Mouse (Mus musculus) MEL (cell line): ENCODE measurements around the gene Hdac1. TPM values are rescaled to one million over a fixed set of nuclear protein-coding genes. Genes with fewer than 3 reads are reported as not detected.
A peak's percentile ranks its signal among the peaks of the same experiment; 100 is the strongest.

Experiments used
- DNase-seq: peaks from one replicate; pipeline ENCODE4 v3.0.0; 2011; ENCODE audit warnings: low read depth, low spot score
- H3K27ac ChIP-seq: 2 replicates; pipeline ENCODE4 v1.5.1; 2012; ENCODE audit warnings: low read depth, mild to moderate bottlenecking, control low read depth, low read length, moderate library complexity; ENCODE audit not compliant: control insufficient read depth
- H3K27me3 ChIP-seq, 2 experiments: fragments of 150-350 bp in 1 of 2; sonication (generic) in 1 of 2; 2 replicates each; pipeline ENCODE4 v1.6.1; 2012; ENCODE audit warnings: low read length in 2 of 2, mild to moderate bottlenecking in 2 of 2, improper control_type of control experiment in 1 of 2, moderate library complexity in 1 of 2; ENCODE audit not compliant: insufficient read depth in 2 of 2, control insufficient read depth in 1 of 2
- H3K36me3 ChIP-seq, 2 experiments: 2 replicates each; pipeline ENCODE4 v1.6.1; 2012 to 2014; ENCODE audit warnings: low read length in 2 of 2, improper control_type of control experiment in 1 of 2, inconsistent platforms in 1 of 2, mild to moderate bottlenecking in 1 of 2; ENCODE audit not compliant: insufficient read depth in 2 of 2, control insufficient read depth in 1 of 2
- H3K4me1 ChIP-seq, 2 experiments: fragments of 150-350 bp in 1 of 2; sonication (generic) in 1 of 2; 2 replicates each; pipeline ENCODE4 v1.6.1; 2012; ENCODE audit warnings: low read length in 2 of 2, improper control_type of control experiment in 1 of 2, mild to moderate bottlenecking in 1 of 2; ENCODE audit not compliant: insufficient read depth in 2 of 2, control insufficient read depth in 1 of 2
- H3K4me3 ChIP-seq, 2 experiments: fragments of 150-350 bp in 1 of 2; sonication (generic) in 1 of 2; 2 replicates each; pipeline ENCODE4 v1.5.1; 2012; ENCODE audit warnings: low read depth in 2 of 2, low read length in 2 of 2, mild to moderate bottlenecking in 2 of 2, moderate library complexity in 2 of 2, control low read depth in 1 of 2, improper control_type of control experiment in 1 of 2; ENCODE audit not compliant: control insufficient read depth in 1 of 2, insufficient read depth in 1 of 2
- H3K79me2 ChIP-seq: 2 replicates; pipeline ENCODE4 v1.6.1; 2012; ENCODE audit warnings: mild to moderate bottlenecking, low read length, moderate library complexity; ENCODE audit not compliant: control insufficient read depth, poor library complexity, insufficient read depth
- H3K9ac ChIP-seq: 2 replicates; pipeline ENCODE4 v1.6.1; 2012; ENCODE audit warnings: low read depth, mild to moderate bottlenecking, control low read depth, low read length, moderate library complexity; ENCODE audit not compliant: control insufficient read depth, poor library complexity, severe bottlenecking
- H3K9me3 ChIP-seq: fragments of 150-350 bp; sonication (generic); replicated peaks from 2 replicates; pipeline ENCODE4 v1.6.1; 2012; ENCODE audit warnings: mild to moderate bottlenecking, low read length, improper control_type of control experiment, moderate library complexity; ENCODE audit not compliant: insufficient read depth
- BHLHE40 ChIP-seq: IDR thresholded peaks from 2 replicates; pipeline ENCODE4 v1.6.1; 2012; ENCODE audit warnings: low read depth, mild to moderate bottlenecking, inconsistent platforms, low read length, improper control_type of control experiment, borderline replicate concordance
- CHD1 ChIP-seq: IDR thresholded peaks from 2 replicates; pipeline ENCODE4 v1.6.1; 2012; ENCODE audit warnings: low read depth, mild to moderate bottlenecking, inconsistent platforms, low read length, improper control_type of control experiment
- CHD2 ChIP-seq: IDR thresholded peaks from 2 replicates; pipeline ENCODE4 v1.6.1; 2011; ENCODE audit warnings: low read length, improper control_type of control experiment
- CTCF ChIP-seq, 3 experiments: IDR thresholded peaks in 2 of 3; conservative IDR thresholded peaks in 1 of 3; 2 replicates each; pipeline ENCODE4 v1.5.1; 2011 to 2012; ENCODE audit warnings: low read length in 3 of 3, low read depth in 2 of 3, mild to moderate bottlenecking in 2 of 3, improper control_type of control experiment in 1 of 3, inconsistent platforms in 1 of 3, mixed read lengths in 1 of 3, moderate library complexity in 1 of 3; ENCODE audit not compliant: control insufficient read depth in 1 of 3, insufficient read depth in 1 of 3, poor library complexity in 1 of 3, severe bottlenecking in 1 of 3
- E2F4 ChIP-seq: IDR thresholded peaks from 2 replicates; pipeline ENCODE4 v1.6.1; 2011; ENCODE audit warnings: low read depth, low read length, improper control_type of control experiment, borderline replicate concordance
- EP300 ChIP-seq, 2 experiments: IDR thresholded peaks; 2 replicates each; pipeline ENCODE4 v1.6.1; 2011; ENCODE audit warnings: improper control_type of control experiment in 2 of 2, low read length in 2 of 2, low read depth in 1 of 2, mild to moderate bottlenecking in 1 of 2
- GABPA ChIP-seq: IDR thresholded peaks from 2 replicates; pipeline ENCODE4 v1.6.1; 2012; ENCODE audit warnings: low read depth, mild to moderate bottlenecking, inconsistent platforms, low read length, improper control_type of control experiment, moderate library complexity
- GATA1 ChIP-seq: IDR thresholded peaks from 2 replicates; pipeline ENCODE4 v1.6.1; 2011; ENCODE audit warnings: low read depth, low read length, improper control_type of control experiment
- HCFC1 ChIP-seq: IDR thresholded peaks from 2 replicates; pipeline ENCODE4 v1.6.1; 2012; ENCODE audit warnings: low read depth, mild to moderate bottlenecking, inconsistent platforms, low read length, improper control_type of control experiment, moderate library complexity
- KAT2A ChIP-seq: conservative IDR thresholded peaks from 2 replicates; pipeline ENCODE4 v1.6.1; 2012; ENCODE audit warnings: low read depth, low read length, improper control_type of control experiment, inconsistent platforms
- MAX ChIP-seq: IDR thresholded peaks from 2 replicates; pipeline ENCODE4 v1.6.1; 2011; ENCODE audit warnings: low read length, improper control_type of control experiment
- MAZ ChIP-seq: IDR thresholded peaks from 2 replicates; pipeline ENCODE4 v1.6.1; 2012; ENCODE audit warnings: low read depth, mild to moderate bottlenecking, inconsistent platforms, low read length, improper control_type of control experiment
- MXI1 ChIP-seq: IDR thresholded peaks from 2 replicates; pipeline ENCODE4 v1.6.1; 2011; ENCODE audit warnings: mild to moderate bottlenecking, low read depth, low read length, improper control_type of control experiment
- MYC ChIP-seq: IDR thresholded peaks from 2 replicates; pipeline ENCODE4 v1.6.1; 2011; ENCODE audit warnings: low read depth, mild to moderate bottlenecking, low read length, improper control_type of control experiment, moderate library complexity
- POLR2AphosphoS5 ChIP-seq: IDR thresholded peaks from 2 replicates; pipeline ENCODE4 v1.6.1; 2012; ENCODE audit warnings: low read depth, borderline replicate concordance, mild to moderate bottlenecking, inconsistent platforms, low read length, moderate library complexity, mixed read lengths
- RAD21 ChIP-seq: IDR thresholded peaks from 2 replicates; pipeline ENCODE4 v1.6.1; 2011; ENCODE audit warnings: mild to moderate bottlenecking, low read depth, low read length, improper control_type of control experiment
- RCOR1 ChIP-seq: IDR thresholded peaks from 2 replicates; pipeline ENCODE4 v1.6.1; 2012; ENCODE audit warnings: low read depth, mild to moderate bottlenecking, inconsistent platforms, low read length, improper control_type of control experiment
- SIN3A ChIP-seq: IDR thresholded peaks from 2 replicates; pipeline ENCODE4 v1.6.1; 2012; ENCODE audit warnings: low read length, improper control_type of control experiment, inconsistent platforms
- SMC3 ChIP-seq: IDR thresholded peaks from 2 replicates; pipeline ENCODE4 v1.6.1; 2011; ENCODE audit warnings: low read depth, low read length, improper control_type of control experiment
- TAL1 ChIP-seq: IDR thresholded peaks from 2 replicates; pipeline ENCODE4 v1.6.1; 2012; ENCODE audit warnings: mild to moderate bottlenecking, inconsistent platforms, low read length, moderate library complexity, mixed read lengths
- UBTF ChIP-seq: IDR thresholded peaks from 2 replicates; pipeline ENCODE4 v1.6.1; 2012; ENCODE audit warnings: low read depth, mild to moderate bottlenecking, inconsistent platforms, low read length, improper control_type of control experiment, moderate library complexity, borderline replicate concordance; ENCODE audit not compliant: insufficient read depth
- USF2 ChIP-seq, 2 experiments: IDR thresholded peaks; 2 replicates each; pipeline ENCODE4 v1.6.1; 2011 to 2012; ENCODE audit warnings: improper control_type of control experiment in 2 of 2, low read length in 2 of 2, borderline replicate concordance in 1 of 2, inconsistent platforms in 1 of 2, low read depth in 1 of 2, mild to moderate bottlenecking in 1 of 2; ENCODE audit not compliant: insufficient read depth in 1 of 2
- ZC3H11A ChIP-seq: IDR thresholded peaks from 2 replicates; pipeline ENCODE4 v1.6.1; 2012; ENCODE audit warnings: low read depth, mild to moderate bottlenecking, inconsistent platforms, low read length, improper control_type of control experiment
- polyA plus RNA-seq, 2 experiments: library from polyadenylated mRNA; stranded (reverse) in 1 of 2; unstranded in 1 of 2; fragments of >175 nt in 1 of 2; fragments of >200 nt in 1 of 2; gene quantifications; 2 replicates each; pipeline versions ENCODE4 v1.2.1 to v1.2.4; 2012; ENCODE audit warnings: low replicate concordance in 2 of 2, low read depth in 1 of 2; ENCODE audit not compliant: insufficient read length in 2 of 2, insufficient read depth in 1 of 2, missing spikeins in 1 of 2
- total RNA-seq: library from RNA; depleted of rRNA; stranded (reverse); fragments of 300-350 nt; gene quantifications from 2 replicates; pipeline ENCODE4 v1.2.3, GENCODE M21; 2012

Gene Hdac1
- total and polyA plus RNA-seq, 3 experiments = 38.9 to 185 (median 108) TPM

- 0 out of 4 replicates have a peak, but pooled peaks cover 0 to 6% of the 10 kb centered on the region in 2 experiments for H3K4me1 ChIP-seq
- no peak overlapping the region for H3K27ac ChIP-seq
- H3K4me3 ChIP-seq = 0 out of 4 replicates have a peak overlapping the region, but pooled peaks of 1 of the 2 experiments have one; percentile 64
- H3K79me2 ChIP-seq = no peaks in the 10 kb centered on the region; the same call in 1 of the 2 replicates
- no peaks in the 10 kb centered on the region for H3K36me3 ChIP-seq
- no peak for TF ChIP-seq GATA1
- TF ChIP-seq RCOR1 = no peak
- no peak for TF ChIP-seq CHD1
- TF ChIP-seq CHD2 = no peak
- no peak for TF ChIP-seq GABPA
- TF ChIP-seq RAD21 = no peak
- no peak for TF ChIP-seq SIN3A
- no peak for TF ChIP-seq TAL1
- TF ChIP-seq EP300 (IDR thresholded peaks at IDR 0.05; ENCODE audit: low read depth in 1 of 2, low read length in 2 of 2) = no peak
- no peak for TF ChIP-seq MAX
- DNase-seq = no peak
- no peaks in the 10 kb centered on the region for H3K9me3 ChIP-seq
- H3K27me3 ChIP-seq = no peaks in the 10 kb centered on the region
- peak overlapping the region; percentile 64 for H3K9ac ChIP-seq
Measured at GRCm38 (mm10) chr4:129584370-129584769, 41.9 kb upstream of the Hdac1 start.

- Histone ChIP-seq H3K27ac (no peak overlapping the region), H3K4me1 (peaks cover 0 to 13% of the 10 kb centered on the region in 2 experiments; a peak in 1 of 4 replicates), H3K9ac (no peak overlapping the region), H3K4me3 (no peak overlapping the region), H3K9me3 (no peaks in the 10 kb centered on the region), H3K36me3 (no peaks in the 10 kb centered on the region), H3K27me3 (no peaks in the 10 kb centered on the region), H3K79me2 (no peaks in the 10 kb centered on the region; the same call in 1 of the 2 replicates)
- TF ChIP-seq KAT2A (no peak), UBTF (no peak), CTCF (IDR thresholded peaks at IDR 0.05 in 2 of 3, conservative IDR thresholded peaks at IDR 0.05 in 1 of 3; ENCODE audit: control insufficient read depth in 1 of 3, insufficient read depth in 1 of 3, low read depth in 2 of 3, low read length in 3 of 3, poor library complexity in 1 of 3, severe bottlenecking in 1 of 3) (peak; percentile 30 to 62 (median 39)), SMC3 (peak; percentile 32; the same call in 1 of the 2 replicates), MXI1 (no peak), RAD21 (peak; percentile 15; the same call in 1 of the 2 replicates), USF2 (IDR thresholded peaks at IDR 0.05; ENCODE audit: borderline replicate concordance in 1 of 2, insufficient read depth in 1 of 2, low read depth in 1 of 2, low read length in 2 of 2) (no peak), E2F4 (no peak), BHLHE40 (no peak), MAX (no peak), MAZ (no peak), MYC (peak; percentile 74; the same call in 1 of the 2 replicates), SIN3A (no peak), POLR2AphosphoS5 (no peak), GATA1 (peak; percentile 39), HCFC1 (no peak), ZC3H11A (no peak)
- peak; percentile 76 for DNase-seq
Measured at GRCm38 (mm10) chr4:129582251-129582650, 39.7 kb upstream of the Hdac1 start.
